Mouse (Mus musculus): ENCODE measurements around the gene Kcng1. TPM values are rescaled to one million over a fixed set of nuclear protein-coding genes. Genes with fewer than 3 reads are reported as not detected.

The Kcng1 gene
- polyA plus RNA-seq, 1 experiment from 2014 or later = 12.1 TPM

DNA sequence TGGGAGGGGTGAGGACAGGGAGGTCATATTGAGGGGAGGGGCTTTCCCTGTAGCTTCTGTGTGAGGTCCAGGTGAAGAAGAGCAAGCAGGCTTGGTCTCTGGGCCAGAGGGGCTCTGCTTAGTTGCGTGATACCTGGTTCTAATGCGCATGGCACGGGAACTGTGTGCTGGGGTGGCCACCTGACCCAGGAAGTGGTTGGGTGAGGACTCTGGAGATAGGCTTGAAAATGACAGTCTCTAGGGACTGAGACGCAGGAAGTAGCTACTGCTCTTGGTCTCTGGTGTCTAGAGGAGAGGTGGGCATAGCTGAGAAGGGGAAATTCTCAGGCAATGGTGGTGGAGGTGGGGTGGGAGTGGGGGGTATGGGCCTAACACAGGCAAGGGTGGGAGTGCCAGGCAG is 24.3 kb downstream of the Kcng1 start:
- WGBS = 93% methylated on average over 4 of the region's 4 CpGs
- H3K4me2 ChIP-seq = no peak overlapping the region
- no peaks in the 10 kb centered on the region for H3K27me3 ChIP-seq
- no peak overlapping the region for H3K27ac ChIP-seq
- peaks cover 15% of the 10 kb centered on the region for H3K4me1 ChIP-seq
- no peak for ATAC-seq
- H3K36me3 ChIP-seq (ENCODE audit: poor library complexity, severe bottlenecking) = peaks cover 3% of the 10 kb centered on the region; the same call in 1 of the 2 replicates
- no peak overlapping the region for H3K9ac ChIP-seq
- H3K4me3 ChIP-seq = no peak overlapping the region
- H3K9me3 ChIP-seq (replicated peaks) = no peaks in the 10 kb centered on the region

- no peaks in the 10 kb centered on the region for H3K9me3 ChIP-seq (replicated peaks)
- ATAC-seq = no peak
Observed at GRCm38 (mm10) chr2:168256506-168256905, 25.0 kb downstream of the Kcng1 start.

GRCm38 (mm10) chr2:168253822-168254221 is 27.7 kb downstream of the Kcng1 start:
- no peak overlapping the region for H3K9ac ChIP-seq
- no peak overlapping the region for H3K4me3 ChIP-seq
- WGBS = 55% methylated on average over 7 of the region's 7 CpGs
- H3K27me3 ChIP-seq = no peaks in the 10 kb centered on the region
- peaks cover 15% of the 10 kb centered on the region for H3K4me1 ChIP-seq
- H3K9me3 ChIP-seq (replicated peaks) = no peaks in the 10 kb centered on the region
- H3K4me2 ChIP-seq = no peak overlapping the region
- ATAC-seq = peak; percentile 80
- H3K36me3 ChIP-seq (ENCODE audit: poor library complexity, severe bottlenecking) = no peaks in the 10 kb centered on the region
- peak overlapping the region; percentile 75 for H3K27ac ChIP-seq

More at GRCm38 (mm10) chr2:168256506-168256905, 25.0 kb downstream of the Kcng1 start:
- H3K4me2 ChIP-seq = no peak overlapping the region
- no peaks in the 10 kb centered on the region for H3K36me3 ChIP-seq (ENCODE audit: poor library complexity, severe bottlenecking)
- H3K9ac ChIP-seq = no peak overlapping the region
- no peak overlapping the region for H3K27ac ChIP-seq
- no peaks in the 10 kb centered on the region for H3K27me3 ChIP-seq
- H3K4me1 ChIP-seq = peaks cover 15% of the 10 kb centered on the region
- H3K4me3 ChIP-seq = no peak overlapping the region
- 81% methylated on average over 3 of the region's 3 CpGs for WGBS

DNA sequence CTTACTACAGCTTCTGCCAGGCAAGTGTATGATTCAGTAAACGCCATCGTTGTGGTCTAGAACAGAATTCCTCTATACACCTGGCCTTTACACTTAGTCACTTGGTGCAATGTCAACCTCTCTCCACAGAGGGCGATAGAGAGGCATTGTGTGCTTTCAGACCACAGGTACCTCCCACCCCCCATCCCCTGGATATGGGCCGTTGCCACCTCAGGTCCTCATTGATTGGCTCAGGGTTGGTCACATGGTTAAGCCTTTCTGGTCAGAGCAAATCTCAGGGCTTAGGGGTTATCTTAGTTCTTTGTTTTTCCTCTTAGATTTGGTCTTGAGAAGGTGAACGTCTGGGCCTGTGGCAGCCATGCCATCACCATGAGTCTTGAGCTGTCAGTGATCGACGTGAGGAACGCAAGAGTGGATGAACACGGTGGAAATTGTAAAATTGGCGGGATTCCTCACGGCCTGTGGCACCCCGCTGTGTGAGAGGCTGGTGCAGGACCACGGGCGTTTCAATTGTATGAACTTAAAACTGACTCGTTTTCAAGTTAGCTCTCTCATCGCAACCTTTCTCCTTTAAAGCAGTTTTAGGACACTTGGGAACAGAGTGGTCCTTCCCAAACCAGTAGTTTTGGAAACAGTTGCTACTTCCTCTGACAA is 28.8 kb downstream of the Kcng1 start:
- WGBS = 14% methylated on average over 16 of the region's 16 CpGs
- peak overlapping the region; percentile 10 for H3K27ac ChIP-seq
- H3K4me2 ChIP-seq = peak overlapping the region; percentile 25
- H3K9ac ChIP-seq = no peak overlapping the region
- H3K4me3 ChIP-seq = no peak overlapping the region
- no peaks in the 10 kb centered on the region for H3K36me3 ChIP-seq (ENCODE audit: poor library complexity, severe bottlenecking)
- ATAC-seq = no peak
- H3K4me1 ChIP-seq = peaks cover 20% of the 10 kb centered on the region
- H3K27me3 ChIP-seq = no peaks in the 10 kb centered on the region
- H3K9me3 ChIP-seq (replicated peaks) = no peaks in the 10 kb centered on the region

DNA sequence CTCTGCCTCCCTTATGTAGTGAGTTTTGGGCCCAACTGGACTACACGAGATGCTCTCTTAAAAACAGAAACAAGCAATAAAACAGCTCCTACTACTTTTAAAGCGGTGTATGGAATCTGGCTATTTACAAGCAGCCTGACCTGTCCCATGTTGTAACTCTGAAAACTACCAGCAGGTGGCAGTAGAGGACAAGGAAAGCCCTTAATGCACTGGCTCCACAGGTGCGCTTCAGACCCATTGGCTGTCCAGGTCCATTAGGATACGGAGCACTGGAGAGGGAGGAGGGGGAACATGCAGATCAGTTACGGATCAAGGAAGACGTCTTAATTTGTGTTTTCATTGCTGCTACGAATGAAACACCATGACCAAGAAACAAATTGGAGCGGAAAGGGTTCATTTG is 31.3 kb downstream of the Kcng1 start:
- H3K27me3 ChIP-seq = no peaks in the 10 kb centered on the region
- no peak overlapping the region for H3K4me3 ChIP-seq
- H3K27ac ChIP-seq = no peak overlapping the region
- no peaks in the 10 kb centered on the region for H3K36me3 ChIP-seq (ENCODE audit: poor library complexity, severe bottlenecking)
- peaks cover 20% of the 10 kb centered on the region for H3K4me1 ChIP-seq
- WGBS = 17% methylated on average over 8 of the region's 8 CpGs
- H3K9me3 ChIP-seq (replicated peaks) = no peaks in the 10 kb centered on the region
- ATAC-seq = no peak
- no peak overlapping the region for H3K4me2 ChIP-seq
- H3K9ac ChIP-seq = no peak overlapping the region

DNA sequence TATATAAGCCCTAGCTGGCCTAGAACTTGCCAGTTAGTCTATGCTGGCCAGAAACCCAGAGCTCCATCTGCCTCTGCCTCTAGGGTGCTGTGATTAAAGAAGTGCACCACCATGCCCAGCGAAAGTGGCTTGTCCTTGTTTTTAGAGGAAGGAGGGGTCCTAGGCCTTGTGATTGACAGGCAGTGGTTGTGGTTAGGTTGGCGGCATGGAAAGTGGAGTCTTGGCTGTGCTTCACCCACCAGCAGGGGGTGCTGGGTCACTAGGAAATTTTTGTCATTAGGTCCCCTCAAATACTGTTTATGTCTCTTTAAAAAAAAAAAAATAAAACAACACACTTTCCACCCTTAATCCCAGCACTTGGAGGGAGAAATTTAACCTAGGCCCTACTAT is 32.7 kb downstream of the Kcng1 start:
- no peaks in the 10 kb centered on the region for H3K27me3 ChIP-seq
- H3K4me3 ChIP-seq = no peak overlapping the region
- H3K4me1 ChIP-seq = peaks cover 14% of the 10 kb centered on the region
- H3K27ac ChIP-seq = peak overlapping the region; percentile 86
- no peak overlapping the region for H3K9ac ChIP-seq
- WGBS = 16% methylated on average over 2 of the region's 2 CpGs
- no peaks in the 10 kb centered on the region for H3K9me3 ChIP-seq (replicated peaks)
- no peak overlapping the region for H3K4me2 ChIP-seq
- no peaks in the 10 kb centered on the region for H3K36me3 ChIP-seq (ENCODE audit: poor library complexity, severe bottlenecking)
- peak; percentile 46 for ATAC-seq

DNA sequence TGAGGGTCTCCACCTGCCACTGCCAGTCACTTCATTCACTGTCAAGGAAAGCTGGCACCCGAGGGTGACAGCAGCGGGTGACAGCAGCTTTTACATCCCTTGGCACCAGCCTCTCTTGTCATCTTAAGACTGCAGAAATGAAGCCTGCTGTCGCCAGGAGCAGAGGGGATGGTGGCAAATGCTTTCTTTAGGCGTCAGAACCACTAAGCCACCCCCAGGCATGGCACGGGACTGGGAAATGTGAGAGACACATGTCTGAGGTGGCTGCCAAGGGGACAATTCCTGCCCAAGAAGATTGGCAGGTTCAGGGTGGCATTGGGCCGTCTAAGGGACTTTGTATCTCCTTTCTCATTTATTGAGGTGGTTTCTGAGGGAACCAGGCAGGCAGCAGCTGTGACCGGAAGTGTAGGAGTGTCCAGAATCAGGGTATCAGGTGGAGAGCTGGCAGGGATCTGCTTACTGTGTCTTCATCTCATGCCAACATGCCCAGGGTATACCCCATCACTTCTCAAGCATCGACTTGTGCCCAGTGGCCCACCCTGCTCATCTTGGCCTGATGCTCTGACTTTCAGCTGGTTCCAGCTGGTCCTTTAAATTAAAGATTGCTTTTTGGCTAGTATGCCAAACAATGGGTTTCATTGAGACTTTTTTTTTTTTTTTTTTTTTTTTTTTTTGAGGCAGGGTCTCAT is 33.2 kb downstream of the Kcng1 start:
- WGBS = 57% methylated on average over 8 of the region's 8 CpGs
- Histone ChIP-seq H3K4me1 (peaks cover 14% of the 10 kb centered on the region), H3K27me3 (no peaks in the 10 kb centered on the region), H3K27ac (peak overlapping the region; percentile 86), H3K36me3 (ENCODE audit: poor library complexity, severe bottlenecking) (no peaks in the 10 kb centered on the region), H3K4me2 (no peak overlapping the region), H3K4me3 (no peak overlapping the region), H3K9me3 (replicated peaks) (no peaks in the 10 kb centered on the region), H3K9ac (no peak overlapping the region)
- peak; percentile 81 for ATAC-seq

DNA sequence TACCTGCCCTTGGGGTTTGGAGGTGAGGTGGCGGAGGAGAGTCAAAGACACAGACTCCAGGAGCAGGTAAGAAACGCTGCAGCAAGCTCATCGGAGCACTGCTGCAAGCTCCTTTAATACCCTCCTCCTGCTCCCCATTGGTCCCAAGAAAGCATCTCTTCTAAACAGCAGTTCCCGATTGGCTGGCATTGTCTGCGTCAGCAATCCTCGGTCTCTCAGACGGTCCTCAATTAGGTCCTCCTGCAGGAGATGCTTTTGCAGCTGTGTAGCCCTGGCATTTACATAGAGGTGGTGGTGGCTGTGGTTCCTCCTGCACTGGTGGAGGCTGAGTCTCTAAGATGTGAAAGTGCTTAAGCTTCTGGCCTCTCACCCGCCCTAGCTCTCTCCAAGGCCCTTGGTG is 36.0 kb downstream of the Kcng1 start:
- Histone ChIP-seq H3K36me3 (ENCODE audit: poor library complexity, severe bottlenecking) (no peaks in the 10 kb centered on the region), H3K4me1 (0 out of 2 replicates have a peak, but pooled peaks cover 6% of the 10 kb centered on the region), H3K27ac (no peak overlapping the region), H3K9ac (no peak overlapping the region), H3K4me3 (no peak overlapping the region), H3K9me3 (replicated peaks) (no peaks in the 10 kb centered on the region), H3K27me3 (peaks cover 7% of the 10 kb centered on the region; the same call in 1 of the 2 replicates), H3K4me2 (no peak overlapping the region)
- no peak for ATAC-seq
- WGBS = 30% methylated on average over 8 of the region's 8 CpGs

DNA sequence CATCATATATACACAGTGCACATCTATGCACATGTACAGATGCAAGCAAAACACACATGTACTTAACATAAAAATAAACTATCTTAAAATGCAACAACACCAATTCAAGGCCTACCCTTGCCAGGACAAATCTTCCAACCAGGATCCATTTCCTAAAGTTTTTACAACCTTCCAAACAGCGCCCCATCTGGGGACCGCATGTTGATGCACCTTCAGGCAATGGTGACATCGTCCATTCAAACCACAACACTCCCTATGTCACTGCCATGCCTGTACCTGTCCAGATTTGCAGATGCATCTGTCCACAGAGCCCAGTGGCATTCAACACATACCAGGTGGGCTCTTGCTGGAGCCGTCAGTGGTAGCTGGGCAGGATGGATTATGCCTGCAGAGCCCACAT is 38.3 kb downstream of the Kcng1 start:
- peaks cover 7% of the 10 kb centered on the region; the same call in 1 of the 2 replicates for H3K27me3 ChIP-seq
- no peaks in the 10 kb centered on the region for H3K36me3 ChIP-seq (ENCODE audit: poor library complexity, severe bottlenecking)
- ATAC-seq = no peak
- H3K9me3 ChIP-seq (replicated peaks) = no peaks in the 10 kb centered on the region
- 69% methylated on average over 4 of the region's 4 CpGs for WGBS
- no peak overlapping the region for H3K4me3 ChIP-seq
- no peak overlapping the region for H3K9ac ChIP-seq
- H3K27ac ChIP-seq = no peak overlapping the region
- H3K4me2 ChIP-seq = no peak overlapping the region
- H3K4me1 ChIP-seq = 0 out of 2 replicates have a peak, but pooled peaks cover 4% of the 10 kb centered on the region

DNA sequence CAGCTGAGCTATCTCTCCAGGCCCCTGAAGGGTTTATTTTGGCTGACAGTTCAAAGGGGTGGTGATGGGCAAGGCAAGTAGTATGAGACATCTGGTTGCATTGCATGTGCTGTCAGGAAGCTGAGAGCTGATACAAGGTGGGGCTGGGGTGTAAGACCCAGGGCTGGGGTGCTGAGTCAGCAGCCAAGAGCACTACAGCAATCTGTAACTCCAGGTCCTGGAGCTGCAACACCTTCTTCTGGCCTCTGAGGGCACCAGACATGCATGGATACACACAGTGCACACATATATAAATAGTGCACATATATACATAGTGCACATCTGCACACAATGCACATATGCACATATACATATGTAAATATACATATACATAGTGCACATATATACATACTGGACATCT is 38.7 kb downstream of the Kcng1 start:
- Histone ChIP-seq H3K36me3 (ENCODE audit: poor library complexity, severe bottlenecking) (no peaks in the 10 kb centered on the region), H3K27me3 (peaks cover 7% of the 10 kb centered on the region; the same call in 1 of the 2 replicates), H3K9me3 (replicated peaks) (no peaks in the 10 kb centered on the region), H3K4me2 (no peak overlapping the region), H3K9ac (no peak overlapping the region), H3K4me1 (0 out of 2 replicates have a peak, but pooled peaks cover 1% of the 10 kb centered on the region), H3K27ac (no peak overlapping the region), H3K4me3 (no peak overlapping the region)
- ATAC-seq = no peak

- no peak for ATAC-seq
- 90% methylated on average over 4 of the region's 4 CpGs for WGBS
- peaks cover 10% of the 10 kb centered on the region for H3K36me3 ChIP-seq (ENCODE audit: poor library complexity, severe bottlenecking)
Observed at GRCm38 (mm10) chr2:168238335-168238734, 43.2 kb downstream of the Kcng1 start.

DNA sequence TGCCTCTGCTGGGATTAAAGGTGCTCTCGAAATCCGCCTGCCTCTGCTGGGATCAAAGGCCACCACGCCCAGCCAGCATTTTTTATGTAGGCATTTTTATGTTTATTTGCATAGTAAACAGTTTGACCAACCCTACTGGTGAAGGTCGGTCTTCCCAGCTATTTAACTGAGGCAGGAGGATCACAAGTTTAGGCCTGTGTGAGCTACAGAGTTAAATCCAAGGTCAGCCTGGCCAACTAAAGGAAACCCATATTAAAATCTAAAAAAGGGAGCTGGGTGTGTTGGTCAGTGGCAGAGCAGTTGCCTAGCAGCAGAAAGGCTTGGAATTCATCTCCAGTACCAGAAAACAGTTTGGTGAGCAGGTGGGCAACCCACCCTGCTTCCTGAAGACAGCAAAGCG is 48.2 kb downstream of the Kcng1 start:
- WGBS = 92% methylated on average over 5 of the region's 5 CpGs
- H3K36me3 ChIP-seq (ENCODE audit: poor library complexity, severe bottlenecking) = peaks cover 19% of the 10 kb centered on the region

More at GRCm38 (mm10) chr2:168238335-168238734, 43.2 kb downstream of the Kcng1 start:
- Histone ChIP-seq H3K4me3 (no peak overlapping the region), H3K9me3 (replicated peaks) (no peaks in the 10 kb centered on the region; the same call in 1 of the 2 replicates), H3K9ac (no peak overlapping the region), H3K27me3 (peaks cover 7% of the 10 kb centered on the region; the same call in 1 of the 2 replicates), H3K4me1 (no peaks in the 10 kb centered on the region), H3K4me2 (no peak overlapping the region), H3K27ac (no peak overlapping the region)

More for the DNA sequence above, 48.2 kb downstream of the Kcng1 start:
- H3K4me1 ChIP-seq = peaks cover 32% of the 10 kb centered on the region
- no peak overlapping the region for H3K4me3 ChIP-seq
- H3K27ac ChIP-seq = no peak overlapping the region
- H3K27me3 ChIP-seq = no peaks in the 10 kb centered on the region
- no peak overlapping the region for H3K4me2 ChIP-seq
- H3K9me3 ChIP-seq (replicated peaks) = no peaks in the 10 kb centered on the region; the same call in 1 of the 2 replicates
- H3K9ac ChIP-seq = no peak overlapping the region
- ATAC-seq = no peak
